Mouse (Mus musculus) hindbrain, embryonic 12.5 days (tissue): ENCODE data around the gene Gprasp1. TPM values are rescaled to one million over a fixed set of nuclear protein-coding genes. Genes with fewer than 3 reads are reported as not detected.
"Not testable (repeated sequence)": the region's sequence is repeated elsewhere in the genome, so short reads cannot be mapped to it uniquely, and the experiment has no call there.

ENCODE experiments used
- ATAC-seq: fragments of 200-750 bp; cut with Nextera tagmentation; 2 replicates; pipeline ENCODE4 v1.8.0; 2017; ENCODE audit warnings: moderate TSS enrichment; ENCODE audit not compliant: low FRiP score
- H3K27ac ChIP-seq: fragments of 300-500 bp; sonication (generic); 2 replicates; pipeline ENCODE4 v1.5.1; 2016; ENCODE audit warnings: mild to moderate bottlenecking
- H3K27me3 ChIP-seq: fragments of 300-500 bp; sonication (generic); 2 replicates; pipeline ENCODE4 v1.6.1; 2016; ENCODE audit warnings: mild to moderate bottlenecking
- H3K36me3 ChIP-seq: fragments of 300-500 bp; sonication (generic); 2 replicates; pipeline ENCODE4 v1.6.1; 2016; ENCODE audit warnings: mild to moderate bottlenecking
- H3K4me1 ChIP-seq: fragments of 300-500 bp; sonication (generic); 2 replicates; pipeline ENCODE4 v1.6.1; 2016
- H3K4me2 ChIP-seq: fragments of 300-500 bp; sonication (generic); replicated peaks from 2 replicates; pipeline ENCODE4 v1.6.1; 2016; ENCODE audit warnings: mild to moderate bottlenecking
- H3K4me3 ChIP-seq: fragments of 300-500 bp; sonication (generic); 2 replicates; pipeline ENCODE4 v1.5.1; 2016; ENCODE audit warnings: mild to moderate bottlenecking
- H3K9ac ChIP-seq: fragments of 300-500 bp; sonication (generic); 2 replicates; pipeline ENCODE4 v1.6.1; 2016; ENCODE audit warnings: mild to moderate bottlenecking, moderate library complexity
- H3K9me3 ChIP-seq: fragments of 300-500 bp; sonication (generic); replicated peaks from 2 replicates; pipeline ENCODE4 v1.6.1; 2016; ENCODE audit warnings: mild to moderate bottlenecking
- WGBS: fragments of 180-500 bp; shearing (Covaris S2); methylation state at CpG from one replicate; pipeline ENCODE4 v1.1.7; 2016; 5-methylcytosine and 5-hydroxymethylcytosine counted together
- polyA plus RNA-seq: library from polyadenylated mRNA; unstranded; fragments of >200 nt; fragmentation: Nextera tagmentation; extraction: Ambion mirVana; gene quantifications from 2 replicates; pipeline ENCODE4 v1.2.1, GENCODE M21; 2016

Gprasp1 gene
- polyA plus RNA-seq, 1 experiment from 2014 or later: 123 TPM

- Histone ChIP-seq H3K4me3 (no peak overlapping the region), H3K9me3 (no peaks in the 10 kb centered on the region), H3K9ac (no peak overlapping the region), H3K36me3 (0 out of 2 replicates have a peak, but pooled peaks cover 3% of the 10 kb centered on the region), H3K4me1 (no peaks in the 10 kb centered on the region), H3K27ac (no peak overlapping the region), H3K27me3 (no peaks in the 10 kb centered on the region), H3K4me2 (no peak overlapping the region)
- 89% methylated on average over 2 of the region's 2 CpGs for WGBS
- ATAC-seq: no peak
Measured at GRCm38 (mm10) chrX:135768565-135768964, 26.0 kb downstream of the Gprasp1 start.

DNA sequence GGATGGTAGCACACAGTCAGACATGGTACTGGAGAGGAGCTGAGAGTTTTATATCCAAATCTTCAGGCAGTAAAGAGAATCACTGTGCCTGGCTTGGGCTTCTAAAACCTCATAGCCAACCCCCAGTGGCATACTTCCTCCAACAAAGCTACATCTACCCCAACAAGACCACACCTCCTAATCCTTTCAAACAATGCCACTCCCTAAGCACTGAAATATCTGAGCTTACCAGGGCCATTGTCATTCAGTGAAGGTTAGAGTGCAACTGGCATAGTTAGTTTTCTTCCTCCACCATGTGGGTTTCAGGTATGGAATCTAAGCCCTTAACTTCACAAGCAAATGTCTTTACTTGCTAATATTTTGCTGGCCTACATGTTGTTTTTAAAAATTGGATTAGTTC is 49.0 kb downstream of the Gprasp1 start:
- Histone ChIP-seq H3K27ac (no peak overlapping the region), H3K4me2 (no peak overlapping the region), H3K36me3 (no peaks in the 10 kb centered on the region), H3K9me3 (no peaks in the 10 kb centered on the region), H3K4me1 (no peaks in the 10 kb centered on the region), H3K9ac (no peak overlapping the region), H3K4me3 (no peak overlapping the region), H3K27me3 (no peaks in the 10 kb centered on the region)
- no peak for ATAC-seq

- Histone ChIP-seq H3K4me3 (no peak overlapping the region), H3K4me1 (no peaks in the 10 kb centered on the region), H3K4me2 (no peak overlapping the region), H3K9ac (no peak overlapping the region), H3K36me3 (no peaks in the 10 kb centered on the region), H3K27ac (no peak overlapping the region), H3K9me3 (no peaks in the 10 kb centered on the region), H3K27me3 (no peaks in the 10 kb centered on the region)
- WGBS: 78% methylated on average over 6 of the region's 6 CpGs
- no peak for ATAC-seq
Measured at GRCm38 (mm10) chrX:135792326-135792725, 49.8 kb downstream of the Gprasp1 start.

- 32% methylated on average over 27 of the region's 27 CpGs for WGBS
- H3K9me3 ChIP-seq, H3K4me1 ChIP-seq, H3K27me3 ChIP-seq: not testable (repeated sequence)
- Histone ChIP-seq H3K27ac (peak overlapping the region; percentile 76; the same call in 1 of the 2 replicates), H3K4me2 (peak overlapping the region; percentile 59), H3K4me3 (peak overlapping the region; percentile 57), H3K36me3 (peaks cover 11% of the 10 kb centered on the region; the same call in 1 of the 2 replicates), H3K9ac (peak overlapping the region; percentile 78)
- ATAC-seq: peak; percentile 94
Measured at GRCm38 (mm10) chrX:135795591-135796304, 53.2 kb downstream of the Gprasp1 start.

DNA sequence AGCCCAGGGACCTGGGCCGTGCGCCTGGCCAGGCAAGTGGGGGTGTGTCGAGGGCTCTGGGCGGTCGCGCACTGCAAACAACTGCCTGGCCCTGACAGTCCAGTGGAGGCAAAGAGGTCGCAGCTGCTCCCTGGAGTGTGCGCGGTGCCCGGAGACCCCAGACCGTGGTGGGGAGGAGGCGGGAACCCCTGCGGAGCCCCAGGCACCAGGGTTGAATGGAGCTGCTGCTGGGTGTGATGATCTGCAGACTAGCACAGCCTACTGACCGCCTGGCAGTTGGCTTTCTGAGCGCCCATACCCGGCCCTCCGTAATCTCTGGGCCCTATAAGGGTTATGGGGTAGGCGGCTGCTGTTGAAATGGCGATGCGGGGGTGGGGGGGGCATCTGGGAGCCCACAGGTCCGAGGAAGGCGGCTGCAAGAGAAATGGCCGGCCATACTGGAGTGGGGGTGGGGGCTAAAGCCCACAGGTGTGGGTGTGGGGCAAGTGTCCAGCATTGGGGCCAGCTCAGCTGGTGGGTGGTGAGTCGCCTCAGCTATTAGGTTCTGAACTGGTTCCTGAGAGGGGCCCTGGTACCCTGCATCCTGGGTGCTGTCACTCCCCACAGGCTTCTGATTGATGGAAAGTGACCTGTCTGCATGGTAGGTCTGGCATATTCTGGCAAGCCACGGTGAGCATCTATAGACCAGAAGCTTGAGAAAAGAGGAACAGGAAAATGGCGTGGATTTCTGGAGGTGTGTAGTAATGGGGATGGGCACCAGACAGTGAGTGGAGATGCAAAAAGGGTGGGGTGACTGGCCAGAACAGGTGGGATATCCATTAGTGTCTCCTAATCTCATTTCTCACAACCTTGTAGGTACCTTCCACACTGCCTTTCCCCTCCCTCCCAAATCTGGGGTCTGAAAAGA is 54.0 kb downstream of the Gprasp1 start:
- peak overlapping the region; percentile 57 for H3K4me3 ChIP-seq
- peak overlapping the region; percentile 78 for H3K9ac ChIP-seq
- H3K27ac ChIP-seq: peak overlapping the region; percentile 76
- ATAC-seq: peak; percentile 79
- peak overlapping the region; percentile 59 for H3K4me2 ChIP-seq
- not testable (repeated sequence) for H3K4me1 ChIP-seq, H3K27me3 ChIP-seq, H3K9me3 ChIP-seq
- peaks cover 11% of the 10 kb centered on the region; the same call in 1 of the 2 replicates for H3K36me3 ChIP-seq
- 31% methylated on average over 26 of the region's 26 CpGs for WGBS

- Histone ChIP-seq H3K36me3 (peaks cover 11% of the 10 kb centered on the region; the same call in 1 of the 2 replicates), H3K4me3 (peak within 1 kb of the TSS; percentile 57), H3K27ac (peak within 1 kb of the TSS; percentile 76), H3K4me2 (peak within 1 kb of the TSS; percentile 59), H3K9ac (peak within 1 kb of the TSS; percentile 78)
- not testable (repeated sequence) for ATAC-seq, H3K9me3 ChIP-seq, H3K27me3 ChIP-seq, H3K4me1 ChIP-seq
- 17% methylated on average over 5 of the region's 5 CpGs for WGBS
Measured at GRCm38 (mm10) chrX:135797212-135797644, 54.7 kb downstream of the Gprasp1 start, which contains the start of gene Bhlhb9. Gene Bhlhb9, plus strand, starts transcription at chrX:135797594.

GRCm38 (mm10) chrX:135804149-135804548 is 61.6 kb downstream of the Gprasp1 start:
- no peaks in the 10 kb centered on the region for H3K9me3 ChIP-seq
- H3K4me1 ChIP-seq: no peaks in the 10 kb centered on the region
- 92% methylated on average over 3 of the region's 3 CpGs for WGBS
- no peak overlapping the region for H3K27ac ChIP-seq
- no peak overlapping the region for H3K4me3 ChIP-seq
- H3K9ac ChIP-seq: no peak overlapping the region
- peaks cover 7% of the 10 kb centered on the region; the same call in 1 of the 2 replicates for H3K36me3 ChIP-seq
- ATAC-seq: no peak
- no peaks in the 10 kb centered on the region for H3K27me3 ChIP-seq
- no peak overlapping the region for H3K4me2 ChIP-seq

- Histone ChIP-seq H3K9me3 (no peaks in the 10 kb centered on the region), H3K36me3 (no peaks in the 10 kb centered on the region), H3K27me3 (no peaks in the 10 kb centered on the region), H3K4me2 (no peak overlapping the region), H3K4me1 (no peaks in the 10 kb centered on the region), H3K9ac (no peak overlapping the region), H3K4me3 (no peak overlapping the region), H3K27ac (no peak overlapping the region)
- WGBS: 20% methylated on average over 1 of the region's 1 CpGs
- no peak for ATAC-seq
Measured at GRCm38 (mm10) chrX:135805780-135806179, 63.2 kb downstream of the Gprasp1 start.

- not testable (repeated sequence) for H3K36me3 ChIP-seq
Measured at GRCm38 (mm10) chrX:135835896-135836295, 93.4 kb downstream of the Gprasp1 start.

GRCm38 (mm10) chrX:135837896-135838295 is 95.4 kb downstream of the Gprasp1 start:
- Histone ChIP-seq H3K9me3 (no peaks in the 10 kb centered on the region), H3K4me2 (peak overlapping the region; percentile 73; the same call in 1 of the 2 replicates), H3K27ac (no peak overlapping the region), H3K4me1 (no peaks in the 10 kb centered on the region), H3K27me3 (0 out of 2 replicates have a peak, but pooled peaks cover 3% of the 10 kb centered on the region), H3K4me3 (no peak overlapping the region), H3K9ac (no peak overlapping the region), H3K36me3 (peaks cover 5% of the 10 kb centered on the region; the same call in 1 of the 2 replicates)
- 85% methylated on average over 2 of the region's 2 CpGs for WGBS
- no peak for ATAC-seq

More at GRCm38 (mm10) chrX:135835896-135836295, 93.4 kb downstream of the Gprasp1 start:
- not testable (repeated sequence) for H3K27me3 ChIP-seq, H3K9me3 ChIP-seq, H3K27ac ChIP-seq, H3K4me3 ChIP-seq, ATAC-seq, H3K4me2 ChIP-seq, H3K4me1 ChIP-seq, H3K9ac ChIP-seq
- WGBS: 47% methylated on average over 1 of the region's 1 CpGs

DNA sequence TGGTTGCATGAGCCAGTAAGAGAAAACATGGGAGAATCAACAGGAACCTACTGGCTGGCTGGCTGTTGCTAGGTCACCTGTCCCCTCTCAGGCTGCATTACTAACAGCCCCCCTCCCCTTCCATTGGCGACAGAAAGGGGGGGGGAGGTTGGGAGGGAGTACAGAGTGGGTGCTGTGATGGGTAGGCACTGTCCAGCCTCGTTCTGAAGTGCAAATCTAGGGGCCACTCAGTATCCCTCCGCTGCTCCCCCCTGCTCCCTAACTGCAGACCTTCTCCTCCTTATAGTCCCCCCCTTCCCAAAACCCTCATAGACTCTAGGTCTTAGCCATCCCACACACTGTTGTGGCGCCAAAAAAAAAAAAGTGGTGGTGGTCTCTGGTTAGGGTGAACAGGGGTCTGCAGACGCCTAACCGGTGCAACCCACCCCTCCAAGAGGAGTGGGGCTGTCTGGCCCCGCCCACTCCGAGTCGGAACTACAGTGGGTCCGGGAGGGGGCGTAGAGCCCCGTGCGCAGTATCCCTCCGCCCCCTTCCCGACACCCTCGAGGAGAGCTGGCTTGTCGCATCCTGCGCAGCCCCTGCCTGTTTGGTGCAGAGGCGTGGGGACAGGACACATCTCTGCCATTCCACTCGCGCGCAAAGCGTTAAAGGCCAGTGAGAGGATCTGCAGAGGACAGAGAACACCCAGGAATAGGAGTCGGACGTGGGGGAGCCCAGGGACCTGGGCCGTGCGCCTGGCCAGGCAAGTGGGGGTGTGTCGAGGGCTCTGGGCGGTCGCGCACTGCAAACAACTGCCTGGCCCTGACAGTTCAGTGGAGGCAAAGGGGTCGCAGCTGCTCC is 96.2 kb downstream of the Gprasp1 start, which contains the start of gene Gprasp2:
Gene Gprasp2, plus strand, starts transcription at position 514 of the 840 bp plus-strand sequence.
- peak within 1 kb of the TSS; percentile 69 for H3K9ac ChIP-seq
- not testable (repeated sequence) for H3K36me3 ChIP-seq, H3K27me3 ChIP-seq, H3K4me1 ChIP-seq, H3K9me3 ChIP-seq
- H3K4me2 ChIP-seq: peak within 1 kb of the TSS; percentile 73
- 19% methylated on average over 31 of the region's 32 CpGs for WGBS
- peak; percentile 91 for ATAC-seq
- peak within 1 kb of the TSS; percentile 60 for H3K27ac ChIP-seq
- peak within 1 kb of the TSS; percentile 53 for H3K4me3 ChIP-seq
